Mouse (Mus musculus): ENCODE measurements around the gene Ryk. TPM values are rescaled to one million over a fixed set of nuclear protein-coding genes. Genes with fewer than 3 reads are reported as not detected.

Gene Ryk
- polyA plus RNA-seq, 1 experiment from 2014 or later, result 31.1 TPM

- no peaks in the 10 kb centered on the region for H3K27me3 ChIP-seq (replicated peaks; ENCODE audit: control insufficient read depth, insufficient read depth, low read length)
- ATAC-seq (ENCODE audit: low read depth) (no peak), DNase-seq (ENCODE audit: low spot score) (peak; percentile 28)
- H3K9ac ChIP-seq (ENCODE audit: low read depth, low read length), result no peak overlapping the region
- H3K4me3 ChIP-seq (ENCODE audit: low read depth, low read length), result no peak overlapping the region
- peaks cover 10% of the 10 kb centered on the region; the same call in 1 of the 2 replicates for H3K36me3 ChIP-seq (ENCODE audit: control insufficient read depth, insufficient read depth, low read length)
- no peak overlapping the region for H3K27ac ChIP-seq (replicated peaks; ENCODE audit: low read depth, low read length)
- 75% methylated on average over 3 of the region's 3 CpGs for WGBS
- no peak overlapping the region for H3K4me2 ChIP-seq (ENCODE audit: low read depth, low read length)
- H3K9me3 ChIP-seq (ENCODE audit: control insufficient read depth, low read length), result no peaks in the 10 kb centered on the region
- H3K4me1 ChIP-seq (ENCODE audit: control insufficient read depth, insufficient read depth, low read length), result no peaks in the 10 kb centered on the region
Measured at GRCm38 (mm10) chr9:102915292-102915854, 80.7 kb downstream of the Ryk start.

- DNase-seq (ENCODE audit: low spot score), result no peak
- H3K4me3 ChIP-seq (ENCODE audit: low read depth, low read length), result no peak overlapping the region
- H3K36me3 ChIP-seq (ENCODE audit: control insufficient read depth, insufficient read depth, low read length), result peaks cover 4% of the 10 kb centered on the region; the same call in 1 of the 2 replicates
- no peak for ATAC-seq (ENCODE audit: low read depth)
- no peaks in the 10 kb centered on the region for H3K4me1 ChIP-seq (ENCODE audit: control insufficient read depth, insufficient read depth, low read length)
- H3K27ac ChIP-seq (replicated peaks; ENCODE audit: low read depth, low read length), result no peak overlapping the region
- 95% methylated on average over 7 of the region's 7 CpGs for WGBS
- H3K9ac ChIP-seq (ENCODE audit: low read depth, low read length), result no peak overlapping the region
- H3K27me3 ChIP-seq (replicated peaks; ENCODE audit: control insufficient read depth, insufficient read depth, low read length), result no peaks in the 10 kb centered on the region
- H3K4me2 ChIP-seq (ENCODE audit: low read depth, low read length), result no peak overlapping the region
- no peaks in the 10 kb centered on the region for H3K9me3 ChIP-seq (ENCODE audit: control insufficient read depth, low read length)
Measured at GRCm38 (mm10) chr9:102916076-102916475, 81.4 kb downstream of the Ryk start.

GRCm38 (mm10) chr9:102917532-102918129, 82.9 kb downstream of the Ryk start:
- Histone ChIP-seq H3K36me3 (ENCODE audit: control insufficient read depth, insufficient read depth, low read length) (no peaks in the 10 kb centered on the region), H3K9me3 (ENCODE audit: control insufficient read depth, low read length) (no peaks in the 10 kb centered on the region), H3K4me3 (ENCODE audit: low read depth, low read length) (no peak overlapping the region), H3K27ac (replicated peaks; ENCODE audit: low read depth, low read length) (no peak overlapping the region), H3K4me2 (ENCODE audit: low read depth, low read length) (no peak overlapping the region), H3K4me1 (ENCODE audit: control insufficient read depth, insufficient read depth, low read length) (no peaks in the 10 kb centered on the region), H3K9ac (ENCODE audit: low read depth, low read length) (no peak overlapping the region), H3K27me3 (replicated peaks; ENCODE audit: control insufficient read depth, insufficient read depth, low read length) (no peaks in the 10 kb centered on the region)
- DNase-seq (ENCODE audit: low spot score) (peak; percentile 37), ATAC-seq (ENCODE audit: low read depth) (no peak)
- 68% methylated on average over 8 of the region's 8 CpGs for WGBS

GRCm38 (mm10) chr9:102919486-102919885, 84.8 kb downstream of the Ryk start:
- Histone ChIP-seq H3K36me3 (ENCODE audit: control insufficient read depth, insufficient read depth, low read length) (no peaks in the 10 kb centered on the region), H3K4me3 (ENCODE audit: low read depth, low read length) (no peak overlapping the region), H3K27ac (replicated peaks; ENCODE audit: low read depth, low read length) (no peak overlapping the region), H3K9me3 (ENCODE audit: control insufficient read depth, low read length) (no peaks in the 10 kb centered on the region), H3K4me2 (ENCODE audit: low read depth, low read length) (no peak overlapping the region), H3K9ac (ENCODE audit: low read depth, low read length) (no peak overlapping the region), H3K4me1 (ENCODE audit: control insufficient read depth, insufficient read depth, low read length) (no peaks in the 10 kb centered on the region), H3K27me3 (replicated peaks; ENCODE audit: control insufficient read depth, insufficient read depth, low read length) (no peaks in the 10 kb centered on the region)
- no peak for DNase-seq (ENCODE audit: low spot score)
- WGBS, result 53% methylated on average over 5 of the region's 5 CpGs
- no peak for ATAC-seq (ENCODE audit: low read depth)

GRCm38 (mm10) chr9:102921791-102922190, 87.1 kb downstream of the Ryk start:
- no peak for ATAC-seq (ENCODE audit: low read depth)
- no peaks in the 10 kb centered on the region for H3K9me3 ChIP-seq (ENCODE audit: control insufficient read depth, low read length)

GRCm38 (mm10) chr9:102922866-102923434, 88.2 kb downstream of the Ryk start:
- no peak for ATAC-seq (ENCODE audit: low read depth)
- H3K4me2 ChIP-seq (ENCODE audit: low read depth, low read length), result no peak overlapping the region
- no peak overlapping the region for H3K4me3 ChIP-seq (ENCODE audit: low read depth, low read length)
- H3K27ac ChIP-seq (replicated peaks; ENCODE audit: low read depth, low read length), result no peak overlapping the region
- no peaks in the 10 kb centered on the region for H3K27me3 ChIP-seq (replicated peaks; ENCODE audit: control insufficient read depth, insufficient read depth, low read length)
- 95% methylated on average over 7 of the region's 7 CpGs for WGBS
- no peak for DNase-seq (ENCODE audit: low spot score)
- H3K9ac ChIP-seq (ENCODE audit: low read depth, low read length), result no peak overlapping the region
- no peaks in the 10 kb centered on the region for H3K4me1 ChIP-seq (ENCODE audit: control insufficient read depth, insufficient read depth, low read length)
- no peaks in the 10 kb centered on the region for H3K36me3 ChIP-seq (ENCODE audit: control insufficient read depth, insufficient read depth, low read length)
- no peaks in the 10 kb centered on the region for H3K9me3 ChIP-seq (ENCODE audit: control insufficient read depth, low read length)

More at GRCm38 (mm10) chr9:102921791-102922190, 87.1 kb downstream of the Ryk start:
- Histone ChIP-seq H3K36me3 (ENCODE audit: control insufficient read depth, insufficient read depth, low read length) (no peaks in the 10 kb centered on the region), H3K27me3 (replicated peaks; ENCODE audit: control insufficient read depth, insufficient read depth, low read length) (no peaks in the 10 kb centered on the region), H3K4me3 (ENCODE audit: low read depth, low read length) (no peak overlapping the region), H3K4me1 (ENCODE audit: control insufficient read depth, insufficient read depth, low read length) (no peaks in the 10 kb centered on the region), H3K27ac (replicated peaks; ENCODE audit: low read depth, low read length) (no peak overlapping the region), H3K9ac (ENCODE audit: low read depth, low read length) (no peak overlapping the region), H3K4me2 (ENCODE audit: low read depth, low read length) (no peak overlapping the region)
- no peak for DNase-seq (ENCODE audit: low spot score)
- WGBS, result 82% methylated on average over 12 of the region's 13 CpGs

GRCm38 (mm10) chr9:102923836-102924235, 89.1 kb downstream of the Ryk start:
- Histone ChIP-seq H3K9me3 (ENCODE audit: control insufficient read depth, low read length) (no peaks in the 10 kb centered on the region), H3K4me3 (ENCODE audit: low read depth, low read length) (no peak overlapping the region), H3K4me2 (ENCODE audit: low read depth, low read length) (no peak overlapping the region), H3K27ac (replicated peaks; ENCODE audit: low read depth, low read length) (no peak overlapping the region), H3K27me3 (replicated peaks; ENCODE audit: control insufficient read depth, insufficient read depth, low read length) (no peaks in the 10 kb centered on the region), H3K36me3 (ENCODE audit: control insufficient read depth, insufficient read depth, low read length) (no peaks in the 10 kb centered on the region), H3K4me1 (ENCODE audit: control insufficient read depth, insufficient read depth, low read length) (no peaks in the 10 kb centered on the region), H3K9ac (ENCODE audit: low read depth, low read length) (no peak overlapping the region)
- WGBS, result 84% methylated on average over 11 of the region's 11 CpGs
- ATAC-seq (ENCODE audit: low read depth), result no peak
- DNase-seq (ENCODE audit: low spot score), result no peak

- no peaks in the 10 kb centered on the region for H3K36me3 ChIP-seq (ENCODE audit: control insufficient read depth, insufficient read depth, low read length)
- H3K27me3 ChIP-seq (replicated peaks; ENCODE audit: control insufficient read depth, insufficient read depth, low read length), result no peaks in the 10 kb centered on the region
- H3K4me3 ChIP-seq (ENCODE audit: low read depth, low read length), result no peak overlapping the region
- no peaks in the 10 kb centered on the region for H3K4me1 ChIP-seq (ENCODE audit: control insufficient read depth, insufficient read depth, low read length)
- WGBS, result 66% methylated on average over 15 of the region's 15 CpGs
- no peak overlapping the region for H3K27ac ChIP-seq (replicated peaks; ENCODE audit: low read depth, low read length)
- H3K4me2 ChIP-seq (ENCODE audit: low read depth, low read length), result no peak overlapping the region
- H3K9me3 ChIP-seq (ENCODE audit: control insufficient read depth, low read length), result no peaks in the 10 kb centered on the region
- H3K9ac ChIP-seq (ENCODE audit: low read depth, low read length), result no peak overlapping the region
- no peak for ATAC-seq (ENCODE audit: low read depth)
- DNase-seq (ENCODE audit: low spot score), result no peak
Measured at GRCm38 (mm10) chr9:102924627-102925316, 90.1 kb downstream of the Ryk start.

All from embryonic facial prominence, embryonic 14.5 days (tissue).